9 mouse cellular contexts compared by ENCODE assay signal in the genomic region with DNA sequence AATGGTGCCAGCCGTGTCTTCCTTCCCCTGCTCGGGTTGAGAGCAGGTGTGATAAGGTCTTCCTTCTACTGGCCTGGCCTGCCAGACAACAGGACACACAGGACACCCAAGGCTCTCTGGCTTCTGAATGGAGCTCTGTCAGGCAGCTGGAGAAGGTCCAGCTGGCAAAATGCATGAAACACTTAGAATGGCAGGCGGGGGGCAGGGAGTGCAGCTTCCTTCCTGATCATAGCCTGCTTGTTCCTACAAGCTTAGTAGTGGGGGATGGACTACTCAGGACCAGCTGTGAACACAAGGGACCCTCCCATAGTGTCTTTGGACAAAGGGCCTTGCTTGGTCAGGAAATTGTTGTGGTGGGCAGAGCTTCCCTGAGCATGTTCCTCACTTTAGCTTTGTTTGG. TPM values are rescaled to one million over a fixed set of nuclear protein-coding genes. Genes with fewer than 3 reads are reported as not detected.
DNase-seq lines count a peak whose midpoint lies in the region; ATAC-seq and TF ChIP-seq lines count a peak whose summit lies in the region.
"Had no signal": no experiment of that assay in that cellular context is flagged by ENCODE, and none has a peak within 500 bp of the region (broad histone marks: within the 10 kb centered on the region; RNA-seq: fewer than 3 reads in every experiment).

No protein-coding gene starts in this region.

- H3K27me3 ChIP-seq in heart, embryonic 14.5 days (ENCODE audit: control insufficient read depth, insufficient read depth, low read length) = no peaks in the 10 kb centered on the region
- H3K27me3 ChIP-seq in lung, embryonic 14.5 days (ENCODE audit: insufficient read depth, low read length) = no peaks in the 10 kb centered on the region
- H3K27me3 ChIP-seq: liver, embryonic 15.5 days had no signal

- H3K9ac ChIP-seq in heart, embryonic 14.5 days (ENCODE audit: low read length) = no peak overlapping the region
- H3K9ac ChIP-seq in lung, embryonic 14.5 days = no peak overlapping the region
- H3K9ac ChIP-seq: liver, embryonic 15.5 days had no signal

- no peak for TF ChIP-seq CTCF in lung, embryonic 14.5 days (IDR thresholded peaks at IDR 0.05; ENCODE audit: low read depth)

- no peak overlapping the region for H3K4me3 ChIP-seq in heart, embryonic 14.5 days (ENCODE audit: control insufficient read depth in 1 of 2, insufficient read depth in 1 of 2, low read depth in 1 of 2, low read length in 2 of 2)
- no peak overlapping the region for H3K4me3 ChIP-seq in lung, embryonic 14.5 days (ENCODE audit: low read depth, low read length)
- H3K4me3 ChIP-seq: liver, embryonic 15.5 days had no signal

- peaks cover 7 to 8% of the 10 kb centered on the region in 2 experiments; a peak in 3 of 4 replicates for H3K4me1 ChIP-seq in heart, embryonic 14.5 days (ENCODE audit: control insufficient read depth in 2 of 2, insufficient read depth in 2 of 2, low read length in 2 of 2)
- no peaks in the 10 kb centered on the region for H3K4me1 ChIP-seq in lung, embryonic 14.5 days (ENCODE audit: insufficient read depth)
- H3K4me1 ChIP-seq: liver, embryonic 15.5 days had no signal

- peak overlapping the region; percentile 20 to 24; a peak in 1 of 4 replicates for H3K27ac ChIP-seq in heart, embryonic 14.5 days (replicated peaks in 1 of 2; ENCODE audit: control insufficient read depth in 1 of 2, insufficient read depth in 1 of 2, low read depth in 2 of 2, low read length in 2 of 2)
- H3K27ac ChIP-seq in lung, embryonic 14.5 days (ENCODE audit: low read depth) = no peak overlapping the region
- H3K27ac ChIP-seq: liver, embryonic 15.5 days had no signal

- WGBS in heart, embryonic 14.5 days = 38% methylated on average over 3 of the region's 3 CpGs
- whole genome bisulfite sequencing in lung, embryonic 14.5 days = 45% methylated on average over 3 of the region's 3 CpGs

- DNase-seq in cerebellum, adult 11-12 months = peak; percentile 49
- no peak for DNase-seq in cerebellum, adult 11 months
- peak; percentile 4 to 47 for DNase-seq in left cerebral cortex, adult 8-10 months (ENCODE audit: low spot score in 2 of 2)
- DNase-seq in left cerebral cortex, adult 11 months (ENCODE audit: low spot score) = no peak
- DNase-seq in lung, embryonic 14.5 days = peak; percentile 71

- ATAC-seq in heart, embryonic 14.5 days (ENCODE audit: insufficient number of reproducible peaks, insufficient read depth, low FRiP score, low read depth) = peak; percentile 51; the same call in 1 of the 2 replicates
- peak; percentile 70; the same call in 1 of the 2 replicates for ATAC-seq in lung, embryonic 14.5 days (ENCODE audit: insufficient read depth)
- ATAC-seq in erythroid progenitor cell, adult 5-6 weeks (replicated peaks; ENCODE audit: low FRiP score, poor library complexity, severe bottlenecking) = no peak
- no peak for ATAC-seq in CD4-positive, CD25-positive, alpha-beta regulatory T cell, adult 4 months

- H3K36me3 ChIP-seq in heart, embryonic 14.5 days (ENCODE audit: control insufficient read depth, insufficient read depth, low read length) = peaks cover 85% of the 10 kb centered on the region
- H3K36me3 ChIP-seq in lung, embryonic 14.5 days (ENCODE audit: insufficient read depth) = peaks cover 83% of the 10 kb centered on the region

- H3K9me3 ChIP-seq in heart, embryonic 14.5 days (ENCODE audit: control insufficient read depth, low read length) = no peaks in the 10 kb centered on the region
- H3K9me3 ChIP-seq in lung, embryonic 14.5 days (ENCODE audit: low read depth, low read length) = no peaks in the 10 kb centered on the region
- H3K9me3 ChIP-seq: liver, embryonic 15.5 days had no signal

- no peak overlapping the region for H3K4me2 ChIP-seq in heart, embryonic 14.5 days (ENCODE audit: low read length)
- H3K4me2 ChIP-seq in lung, embryonic 14.5 days = no peak overlapping the region
- H3K4me2 ChIP-seq: liver, embryonic 15.5 days had no signal

RNA-seq across cellular contexts. Expression of gene Acap3, which starts 9.6 kb away (rescaled TPM):
- total RNA-seq in left cerebral cortex, adult 8-10 months (2022) = 100 to 1,000 TPM; 108 to 128 (median 122) TPM
- polyA plus RNA-seq in heart, embryonic 14.5 days (2014; fragmentation: Nextera tagmentation; extraction: Ambion mirVana) = 9.0 and 9.4 TPM in 2 replicates
- 17.9 and 20.5 TPM in 2 replicates for polyA plus RNA-seq in lung, embryonic 14.5 days (2014; fragmentation: Nextera tagmentation; extraction: Ambion mirVana)
- 30.2 and 49.0 TPM in 2 replicates for total RNA-seq in erythroid progenitor cell, adult 5-6 weeks (2015; ENCODE audit: low replicate concordance)
- 31.5 and 42.0 TPM in 2 replicates for total RNA-seq in erythroid progenitor cell, adult 5-6 weeks (2017; ENCODE audit: low replicate concordance)
- polyA plus RNA-seq in CD4-positive, CD25-positive, alpha-beta regulatory T cell, adult 4 months (2017; shearing (Covaris generic)) = 1 to 10 TPM; 3.2 to 4.1 TPM

RNA-seq across cellular contexts. Expression of gene Pusl1, which starts 9.6 kb away (rescaled TPM):
- total RNA-seq in left cerebral cortex, adult 8-10 months (2022) = 10 to 100 TPM; 49.0 to 65.6 (median 58.5) TPM
- polyA plus RNA-seq in heart, embryonic 14.5 days (2014; fragmentation: Nextera tagmentation; extraction: Ambion mirVana) = 28.0 and 30.0 TPM in 2 replicates
- 43.6 and 50.9 TPM in 2 replicates for polyA plus RNA-seq in lung, embryonic 14.5 days (2014; fragmentation: Nextera tagmentation; extraction: Ambion mirVana)
- total RNA-seq in erythroid progenitor cell, adult 5-6 weeks (2015; ENCODE audit: low replicate concordance) = 2.2 and 5.4 TPM in 2 replicates
- 4.6 and 9.8 TPM in 2 replicates for total RNA-seq in erythroid progenitor cell, adult 5-6 weeks (2017; ENCODE audit: low replicate concordance)
- 10 to 100 TPM; 22.1 to 27.6 TPM for polyA plus RNA-seq in CD4-positive, CD25-positive, alpha-beta regulatory T cell, adult 4 months (2017; shearing (Covaris generic))

RNA-seq across cellular contexts. Expression of gene Ints11, which starts 31.9 kb away (rescaled TPM):
- 10 to 100 TPM; 26.8 to 32.6 (median 30.0) TPM for total RNA-seq in left cerebral cortex, adult 8-10 months (2022)
- 36.0 and 38.5 TPM in 2 replicates for polyA plus RNA-seq in heart, embryonic 14.5 days (2014; fragmentation: Nextera tagmentation; extraction: Ambion mirVana)
- 83.6 and 84.7 TPM in 2 replicates for polyA plus RNA-seq in lung, embryonic 14.5 days (2014; fragmentation: Nextera tagmentation; extraction: Ambion mirVana)
- total RNA-seq in erythroid progenitor cell, adult 5-6 weeks (2015; ENCODE audit: low replicate concordance) = 14.7 and 28.8 TPM in 2 replicates
- total RNA-seq in erythroid progenitor cell, adult 5-6 weeks (2017; ENCODE audit: low replicate concordance) = 7.9 and 33.2 TPM in 2 replicates
- polyA plus RNA-seq in CD4-positive, CD25-positive, alpha-beta regulatory T cell, adult 4 months (2017; shearing (Covaris generic)) = 100 to 1,000 TPM in 1 of 2 experiments, 10 to 100 TPM in 1; 93.4 to 109 TPM

RNA-seq across cellular contexts. Expression of gene Cptp, which starts 32.0 kb away (rescaled TPM):
- 10 to 100 TPM; 30.1 to 48.4 (median 33.7) TPM for total RNA-seq in left cerebral cortex, adult 8-10 months (2022)
- polyA plus RNA-seq in heart, embryonic 14.5 days (2014; fragmentation: Nextera tagmentation; extraction: Ambion mirVana) = 10.9 and 11.0 TPM in 2 replicates
- polyA plus RNA-seq in lung, embryonic 14.5 days (2014; fragmentation: Nextera tagmentation; extraction: Ambion mirVana) = 17.1 and 18.4 TPM in 2 replicates
- total RNA-seq in erythroid progenitor cell, adult 5-6 weeks (2015; ENCODE audit: low replicate concordance) = 3.4 and 9.4 TPM in 2 replicates
- 5.6 and 12.6 TPM in 2 replicates for total RNA-seq in erythroid progenitor cell, adult 5-6 weeks (2017; ENCODE audit: low replicate concordance)
- 10 to 100 TPM; 17.0 to 20.1 TPM for polyA plus RNA-seq in CD4-positive, CD25-positive, alpha-beta regulatory T cell, adult 4 months (2017; shearing (Covaris generic))

RNA-seq across cellular contexts. Expression of gene Tas1r3, which starts 38.0 kb away (rescaled TPM):
- total RNA-seq in left cerebral cortex, adult 8-10 months (2022) = under 1 TPM in 2 of 4 experiments, not detected in 2; 0.30 to 0.39 TPM
- 0.09 and 0.12 TPM in 2 replicates for polyA plus RNA-seq in heart, embryonic 14.5 days (2014; fragmentation: Nextera tagmentation; extraction: Ambion mirVana)
- 0.16 and 0.22 TPM in 2 replicates for polyA plus RNA-seq in lung, embryonic 14.5 days (2014; fragmentation: Nextera tagmentation; extraction: Ambion mirVana)
- total RNA-seq in erythroid progenitor cell, adult 5-6 weeks (2015; ENCODE audit: low replicate concordance) = 0.84 and 1.1 TPM in 2 replicates
- total RNA-seq in erythroid progenitor cell, adult 5-6 weeks (2017; ENCODE audit: low replicate concordance) = 0.26 and 2.3 TPM in 2 replicates
- under 1 TPM; 0.62 to 0.66 TPM for polyA plus RNA-seq in CD4-positive, CD25-positive, alpha-beta regulatory T cell, adult 4 months (2017; shearing (Covaris generic))

Comparison
In these comparisons a context has a peak if more than half of its experiments do, and no peak if none do; other contexts are left out.
1. DNase-seq: peak in cerebellum, adult 11-12 months (single experiment), left cerebral cortex, adult 8-10 months (2 of 2) and lung, embryonic 14.5 days (single experiment); none in cerebellum, adult 11 months (single experiment) and left cerebral cortex, adult 11 months (single experiment).
2. ATAC-seq: peak in heart, embryonic 14.5 days (single experiment) and lung, embryonic 14.5 days (single experiment); none in erythroid progenitor cell, adult 5-6 weeks (single experiment) and CD4-positive, CD25-positive, alpha-beta regulatory T cell, adult 4 months (single experiment).